Mouse (Mus musculus): ENCODE measurements at regions not wholly inside any gene's neighbourhood (a gene's known extent, or its start where the extent isn't known, plus 50 kb on each side); places are given as distances from the start of the nearest gene placed in this dataset.

- DNase-seq (ENCODE audit: low read depth, low spot score) = no peak
These were observed 110.7 kb upstream of the Ptpn1 start for GRCm38 (mm10) chr2:167821186-167821585.

- DNase-seq (ENCODE audit: low read depth, low spot score) = no peak
These were observed 113.1 kb upstream of the Ptpn1 start for GRCm38 (mm10) chr2:167818799-167819198.

- DNase-seq (ENCODE audit: low read depth, low spot score) = no peak
These were observed 114.8 kb upstream of the Ptpn1 start for GRCm38 (mm10) chr2:167817030-167817429.

- DNase-seq (ENCODE audit: low read depth, low spot score) = no peak
These were observed 116.7 kb upstream of the Ptpn1 start for GRCm38 (mm10) chr2:167815123-167815522.

GRCm38 (mm10) chr2:167809256-167809655, 119.6 kb upstream of the Tmem189 start:
- no peak for DNase-seq (ENCODE audit: low read depth, low spot score)

- DNase-seq (ENCODE audit: low read depth, low spot score) = no peak
These were observed 116.1 kb upstream of the Tmem189 start for GRCm38 (mm10) chr2:167805629-167806304.

GRCm38 (mm10) chr2:167804493-167805227, 115.0 kb upstream of the Tmem189 start:
- no peak for DNase-seq (ENCODE audit: low read depth, low spot score)

GRCm38 (mm10) chr2:167802494-167802893, 112.9 kb upstream of the Tmem189 start:
- no peak for DNase-seq (ENCODE audit: low read depth, low spot score)

- no peak for DNase-seq (ENCODE audit: low read depth, low spot score)
These were observed 111.8 kb upstream of the Tmem189 start for GRCm38 (mm10) chr2:167801389-167801788.

GRCm38 (mm10) chr2:167800648-167801245, 111.1 kb upstream of the Tmem189 start:
- no peak for DNase-seq (ENCODE audit: low read depth, low spot score)

GRCm38 (mm10) chr2:167799629-167800387, 110.2 kb upstream of the Tmem189 start:
- no peak for DNase-seq (ENCODE audit: low read depth, low spot score)

- DNase-seq (ENCODE audit: low read depth, low spot score) = no peak
These were observed 109.4 kb upstream of the Tmem189 start for GRCm38 (mm10) chr2:167798969-167799513.

GRCm38 (mm10) chr2:167798076-167798782, 108.6 kb upstream of the Tmem189 start:
- no peak for DNase-seq (ENCODE audit: low read depth, low spot score)

- DNase-seq (ENCODE audit: low read depth, low spot score) = no peak
These were observed 105.9 kb upstream of the Tmem189 start for GRCm38 (mm10) chr2:167795491-167795890.

- DNase-seq (ENCODE audit: low read depth, low spot score) = no peak
These were observed 104.3 kb upstream of the Tmem189 start for GRCm38 (mm10) chr2:167793916-167794315.

- DNase-seq (ENCODE audit: low read depth, low spot score) = no peak
These were observed 103.1 kb upstream of the Tmem189 start for GRCm38 (mm10) chr2:167792753-167793152.

- DNase-seq (ENCODE audit: low read depth, low spot score) = no peak
These were observed 102.7 kb upstream of the Tmem189 start for GRCm38 (mm10) chr2:167792330-167792729.

- no peak for DNase-seq (ENCODE audit: low read depth, low spot score)
These were observed 99.9 kb upstream of the Tmem189 start for GRCm38 (mm10) chr2:167789471-167789923.

- no peak for DNase-seq (ENCODE audit: low read depth, low spot score)
These were observed 97.3 kb upstream of the Tmem189 start for GRCm38 (mm10) chr2:167786951-167787350.

- no peak for DNase-seq (ENCODE audit: low read depth, low spot score)
These were observed 94.7 kb upstream of the Tmem189 start for GRCm38 (mm10) chr2:167784353-167784752.

- no peak for DNase-seq (ENCODE audit: low read depth, low spot score)
These were observed 93.8 kb upstream of the Tmem189 start for GRCm38 (mm10) chr2:167783374-167783773.
